Mouse (Mus musculus) thymus, adult 2 months (tissue): Measurements from ENCODE around the gene Phxr2.

ENCODE experiments used
- CTCF ChIP-seq: fragments of 200-500 bp; IDR thresholded peaks from 2 replicates; pipeline ENCODE4 v1.5.1; 2012; ENCODE audit warnings: mild to moderate bottlenecking, control low read depth, low read length, moderate library complexity, borderline replicate concordance; ENCODE audit not compliant: control insufficient read depth, poor library complexity, insufficient read depth; ENCODE audit errors: extremely low read depth
- POLR2A ChIP-seq: fragments of 200-500 bp; IDR thresholded peaks from 2 replicates; pipeline ENCODE4 v1.6.1; 2012; ENCODE audit warnings: mild to moderate bottlenecking, low read length, control low read depth, moderate library complexity; ENCODE audit not compliant: control insufficient read depth, poor library complexity, insufficient read depth; ENCODE audit errors: extremely low read depth

DNA sequence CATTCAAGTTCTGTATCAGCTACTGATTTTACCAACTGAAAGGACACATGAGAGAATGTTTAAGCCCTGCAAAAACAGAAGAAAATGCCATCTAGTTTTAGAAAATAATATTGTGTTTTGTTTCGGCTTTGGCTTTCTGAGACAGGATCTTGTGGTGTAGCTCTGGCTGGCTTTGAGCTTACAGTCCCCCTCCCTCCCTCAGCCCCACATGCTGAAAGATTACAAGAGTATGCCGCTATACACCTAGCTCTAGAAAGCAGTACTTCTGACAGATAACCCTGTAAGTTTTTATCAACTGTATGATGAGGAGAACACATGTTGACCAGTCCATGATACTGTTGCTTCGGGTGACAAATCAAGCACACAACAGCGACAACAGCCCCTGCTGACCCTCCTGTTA lies 6.7 kb downstream of the Phxr2 start:
- TF ChIP-seq POLR2A (no peak), CTCF (no peak)
